Mouse (Mus musculus) lung, adult 2 months (tissue): Measurements from ENCODE around the gene Plekha5. TPM values are rescaled to one million over a fixed set of nuclear protein-coding genes. Genes with fewer than 3 reads are reported as not detected.
"Not testable (repeated sequence)": the region's sequence is repeated elsewhere in the genome, so short reads cannot be mapped to it uniquely, and the experiment has no call there.

Source experiments
- DNase-seq: peaks from one replicate; pipeline ENCODE4 v3.0.0; 2022
- H3K4me1 ChIP-seq: fragments of 200-500 bp; 2 replicates; pipeline ENCODE4 v1.6.1; 2011; ENCODE audit warnings: low read length; ENCODE audit not compliant: control insufficient read depth, insufficient read depth
- H3K4me3 ChIP-seq: fragments of 200-500 bp; replicated peaks from 2 replicates; pipeline ENCODE3; 2011; ENCODE audit warnings: low read depth, mild to moderate bottlenecking, control low read depth, low read length; ENCODE audit errors: extremely low read depth
- CTCF ChIP-seq: fragments of 200-500 bp; IDR thresholded peaks from 2 replicates; pipeline ENCODE4 v1.5.1; 2011; ENCODE audit warnings: mild to moderate bottlenecking, low read length, control low read depth; ENCODE audit not compliant: insufficient read depth
- POLR2A ChIP-seq: fragments of 200-500 bp; IDR thresholded peaks from 2 replicates; pipeline ENCODE4 v1.6.1; 2011; ENCODE audit warnings: low read depth, mild to moderate bottlenecking, control low read depth, low read length, borderline replicate concordance; ENCODE audit errors: extremely low read depth
- WGBS: fragments of 180-500 bp; shearing (Covaris S2); methylation state at CpG from one replicate; pipeline ENCODE4 v1.1.7; 2018; 5-methylcytosine and 5-hydroxymethylcytosine counted together
- polyA plus RNA-seq: library from polyadenylated mRNA; depleted of rRNA; stranded (reverse); fragments of >200 nt; gene quantifications from 2 replicates; pipeline ENCODE4 v1.2.3, GENCODE M21; 2012

The Plekha5 gene
- polyA plus RNA-seq, 1 experiment: 24.0 TPM

- TF ChIP-seq POLR2A: no peak
- no peak for TF ChIP-seq CTCF
- no peak for DNase-seq
- WGBS: 92% methylated on average over 15 of the region's 15 CpGs
- Histone ChIP-seq H3K4me1 (no peaks in the 10 kb centered on the region), H3K4me3 (no peak overlapping the region)
Measured at GRCm38 (mm10) chr6:140597381-140598329, 173.8 kb downstream of the Plekha5 start.

- TF ChIP-seq CTCF (no peak), POLR2A (no peak)
- WGBS: 89% methylated on average over 9 of the region's 9 CpGs
- Histone ChIP-seq H3K4me3 (no peak overlapping the region), H3K4me1 (no peaks in the 10 kb centered on the region)
- DNase-seq: no peak
Measured at GRCm38 (mm10) chr6:140598516-140598915, 174.7 kb downstream of the Plekha5 start.

- WGBS: 88% methylated on average over 5 of the region's 5 CpGs
- DNase-seq: no peak
- TF ChIP-seq POLR2A (no peak), CTCF (no peak)
- Histone ChIP-seq H3K4me3 (no peak overlapping the region), H3K4me1 (no peaks in the 10 kb centered on the region)
Measured at GRCm38 (mm10) chr6:140599337-140599736, 175.5 kb downstream of the Plekha5 start.

- not testable (repeated sequence) for H3K4me1 ChIP-seq, H3K4me3 ChIP-seq, DNase-seq
- 96% methylated on average over 8 of the region's 8 CpGs for WGBS
Measured at GRCm38 (mm10) chr6:140600671-140601070, 176.8 kb downstream of the Plekha5 start.

- no peak for TF ChIP-seq POLR2A
- no peak for TF ChIP-seq CTCF
- no peak overlapping the region for H3K4me3 ChIP-seq
- WGBS: 95% methylated on average over 4 of the region's 4 CpGs
- no peak for DNase-seq
- no peaks in the 10 kb centered on the region for H3K4me1 ChIP-seq
Measured at GRCm38 (mm10) chr6:140601175-140601574, 177.3 kb downstream of the Plekha5 start.

- Histone ChIP-seq H3K4me3 (no peak overlapping the region), H3K4me1 (no peaks in the 10 kb centered on the region)
- 40% methylated on average over 8 of the region's 8 CpGs for WGBS
- TF ChIP-seq CTCF: no peak
- TF ChIP-seq POLR2A: no peak
- DNase-seq: no peak
Measured at GRCm38 (mm10) chr6:140603228-140603944, 179.5 kb downstream of the Plekha5 start.

- WGBS: 93% methylated on average over 5 of the region's 5 CpGs
- H3K4me3 ChIP-seq, H3K4me1 ChIP-seq, DNase-seq: not testable (repeated sequence)
Measured at GRCm38 (mm10) chr6:140605173-140605572, 181.3 kb downstream of the Plekha5 start.

GRCm38 (mm10) chr6:140605732-140606131, 181.9 kb downstream of the Plekha5 start:
- 75% methylated on average over 3 of the region's 3 CpGs for WGBS
- DNase-seq: no peak
- Histone ChIP-seq H3K4me3 (no peak overlapping the region), H3K4me1 (no peaks in the 10 kb centered on the region)
- no peak for TF ChIP-seq POLR2A
- no peak for TF ChIP-seq CTCF

GRCm38 (mm10) chr6:140606534-140606933, 182.7 kb downstream of the Plekha5 start:
- DNase-seq: no peak
- no peak overlapping the region for H3K4me3 ChIP-seq
- H3K4me1 ChIP-seq: no peaks in the 10 kb centered on the region
- no peak for TF ChIP-seq CTCF
- no peak for TF ChIP-seq POLR2A
- WGBS: 82% methylated on average over 10 of the region's 10 CpGs

- 94% methylated on average over 6 of the region's 6 CpGs for WGBS
- Histone ChIP-seq H3K4me1 (no peaks in the 10 kb centered on the region), H3K4me3 (no peak overlapping the region)
- DNase-seq: no peak
- TF ChIP-seq CTCF: no peak
- TF ChIP-seq POLR2A: no peak
Measured at GRCm38 (mm10) chr6:140608666-140609065, 184.8 kb downstream of the Plekha5 start.
